8 mouse cellular contexts compared by ENCODE assay signal in the genomic region with DNA sequence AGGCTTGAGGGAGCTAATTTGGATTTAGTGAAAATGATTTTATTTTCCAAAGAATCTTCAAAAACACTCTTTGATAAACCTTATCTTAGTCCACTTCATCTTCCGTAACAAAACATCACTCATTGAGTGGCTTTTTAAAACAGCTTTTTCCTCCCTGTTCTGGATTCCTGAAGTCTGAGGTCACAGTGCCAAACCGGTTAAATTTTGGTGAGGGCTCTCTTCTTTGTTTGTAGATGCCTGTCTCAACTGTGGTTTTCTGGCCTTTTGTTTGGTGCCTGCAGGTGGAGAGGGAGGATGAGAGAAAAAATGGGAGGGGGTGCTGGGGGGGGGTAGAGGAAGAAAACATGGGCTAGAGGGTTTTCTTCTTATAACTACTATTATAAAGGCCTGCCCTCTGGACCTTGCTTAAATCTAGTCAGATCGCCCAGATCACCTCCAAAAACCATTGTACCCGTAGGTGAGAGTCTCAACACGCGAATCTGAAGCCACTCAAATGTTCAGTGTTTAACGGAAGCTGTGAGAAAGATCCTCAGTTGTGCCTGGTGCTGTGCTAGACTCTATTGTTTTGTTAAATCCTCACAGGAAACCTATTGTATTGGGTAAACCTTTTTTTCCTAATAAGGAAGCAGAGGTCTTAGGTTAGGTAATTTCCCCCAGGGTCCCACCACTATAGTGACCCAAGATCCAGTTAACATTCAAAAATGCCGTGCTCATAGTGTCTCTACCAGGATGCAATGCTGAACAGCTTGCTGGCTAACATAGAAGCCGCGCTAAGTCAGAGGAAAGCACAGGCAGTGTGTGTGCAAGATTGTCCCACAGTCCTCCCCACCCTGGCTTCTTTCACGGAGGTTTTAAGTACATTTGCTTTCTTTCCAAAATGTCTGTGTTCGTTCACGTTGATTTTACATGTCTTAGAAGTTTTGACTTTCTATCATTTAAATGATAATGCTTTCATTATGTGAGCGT. TPM values are rescaled to one million over a fixed set of nuclear protein-coding genes. Genes with fewer than 3 reads are reported as not detected.
DNase-seq lines count a peak whose midpoint lies in the region; ATAC-seq and TF ChIP-seq lines count a peak whose summit lies in the region.

No protein-coding gene starts in this region.

- no peak for DNase-seq in intestine, embryonic 14.5 days (ENCODE audit: low spot score)
- DNase-seq in ZHBTc4 (ENCODE audit: low read depth, low spot score): peak; percentile 75
- peak; percentile 18 to 65 for DNase-seq in spleen, postnatal 4 days (ENCODE audit: low spot score in 2 of 2)
- DNase-seq in gastrocnemius, adult 8-10 months (ENCODE audit: low spot score in 2 of 2): no peak
- no peak for DNase-seq in urinary bladder, postnatal 4 days (ENCODE audit: low spot score in 2 of 2)

- no peak for ATAC-seq in intestine, embryonic 14.5 days (replicated peaks; ENCODE audit: low FRiP score, low TSS enrichment, low read depth)
- ATAC-seq in intestine, postnatal 0 days: no peak
- ATAC-seq in granulocyte monocyte progenitor cell, adult 5-6 weeks (replicated peaks; ENCODE audit: poor library complexity, severe bottlenecking): peak; percentile 63
- 0 out of 2 replicates have a peak, but pooled peaks have one; percentile 30 for ATAC-seq in liver, embryonic 16.5 days (ENCODE audit: low read depth)

- no peaks in the 10 kb centered on the region for H3K9me3 ChIP-seq in intestine, embryonic 14.5 days (ENCODE audit: control insufficient read depth, low read length)
- H3K9me3 ChIP-seq in intestine, postnatal 0 days (ENCODE audit: control insufficient read depth): no peaks in the 10 kb centered on the region
- no peaks in the 10 kb centered on the region for H3K9me3 ChIP-seq in liver, embryonic 16.5 days (replicated peaks; ENCODE audit: control insufficient read depth, low read length)

- H3K27me3 ChIP-seq in intestine, embryonic 14.5 days (replicated peaks; ENCODE audit: control insufficient read depth, insufficient read depth, low read length): no peaks in the 10 kb centered on the region
- H3K27me3 ChIP-seq in intestine, postnatal 0 days (replicated peaks; ENCODE audit: control insufficient read depth, insufficient read depth, low read length): no peaks in the 10 kb centered on the region
- H3K27me3 ChIP-seq in liver, embryonic 16.5 days (ENCODE audit: control insufficient read depth, insufficient read depth, low read depth, low read length): no peaks in the 10 kb centered on the region

- no peak for TF ChIP-seq CTCF in intestine, postnatal 0 days (IDR thresholded peaks at IDR 0.05; ENCODE audit: low read depth)

- H3K4me1 ChIP-seq in intestine, embryonic 14.5 days (replicated peaks; ENCODE audit: control insufficient read depth, insufficient read depth, low read length): peaks cover 27% of the 10 kb centered on the region
- no peaks in the 10 kb centered on the region for H3K4me1 ChIP-seq in intestine, postnatal 0 days (replicated peaks; ENCODE audit: control insufficient read depth, insufficient read depth, low read length)
- H3K4me1 ChIP-seq in liver, embryonic 16.5 days (ENCODE audit: control insufficient read depth, low read depth, low read length): peaks cover 43% of the 10 kb centered on the region

- peak overlapping the region; percentile 25 for H3K4me2 ChIP-seq in intestine, embryonic 14.5 days (ENCODE audit: low read length)
- H3K4me2 ChIP-seq in intestine, postnatal 0 days (replicated peaks; ENCODE audit: low read depth): no peak overlapping the region; the same call in 1 of the 2 replicates
- peak overlapping the region; percentile 63 for H3K4me2 ChIP-seq in liver, embryonic 16.5 days (ENCODE audit: low read depth, low read length)

- WGBS in intestine, embryonic 14.5 days: 35% methylated on average over 14 of the region's 14 CpGs
- 49% methylated on average over 14 of the region's 14 CpGs for WGBS in intestine, postnatal 0 days
- WGBS in liver, embryonic 16.5 days (ENCODE audit: insufficient replicate concordance): 12% methylated on average over 14 of the region's 14 CpGs

- H3K27ac ChIP-seq in intestine, embryonic 14.5 days (ENCODE audit: low read depth): no peak overlapping the region; the same call in 1 of the 2 replicates
- H3K27ac ChIP-seq in intestine, postnatal 0 days (ENCODE audit: low read depth, low read length): no peak overlapping the region
- peak overlapping the region; percentile 72 for H3K27ac ChIP-seq in liver, embryonic 16.5 days (ENCODE audit: low read length)

- H3K36me3 ChIP-seq in intestine, embryonic 14.5 days (ENCODE audit: control insufficient read depth, insufficient read depth, low read length): no peaks in the 10 kb centered on the region
- H3K36me3 ChIP-seq in intestine, postnatal 0 days (ENCODE audit: control insufficient read depth, insufficient read depth): no peaks in the 10 kb centered on the region
- H3K36me3 ChIP-seq in liver, embryonic 16.5 days (ENCODE audit: control insufficient read depth, insufficient read depth): no peaks in the 10 kb centered on the region

- 0 out of 2 replicates have a peak overlapping the region, but pooled peaks have one; percentile 10 for H3K9ac ChIP-seq in intestine, embryonic 14.5 days (ENCODE audit: low read length)
- no peak overlapping the region for H3K9ac ChIP-seq in intestine, postnatal 0 days (ENCODE audit: low read depth, low read length)
- H3K9ac ChIP-seq in liver, embryonic 16.5 days (ENCODE audit: low read depth, low read length): peak overlapping the region; percentile 29

- no peak overlapping the region for H3K4me3 ChIP-seq in intestine, embryonic 14.5 days (ENCODE audit: low read depth, low read length)
- H3K4me3 ChIP-seq in intestine, postnatal 0 days (ENCODE audit: low read depth, low read length): no peak overlapping the region
- H3K4me3 ChIP-seq in liver, embryonic 16.5 days (ENCODE audit: low read depth, low read length): peak overlapping the region; percentile 35

RNA-seq across cellular contexts. Expression of a gene that starts 5.0 kb away (rescaled TPM):
- polyA plus RNA-seq in intestine, embryonic 14.5 days (2014; fragmentation: Nextera tagmentation; extraction: Ambion mirVana): 21.9 and 23.6 TPM in 2 replicates
- polyA plus RNA-seq in intestine, postnatal 0 days (2015; fragmentation: Nextera tagmentation; extraction: Ambion mirVana): 8.2 and 8.9 TPM in 2 replicates
- 28.1 and 41.6 TPM in 2 replicates for total RNA-seq in granulocyte monocyte progenitor cell, adult 5-6 weeks (2014; fragmentation: Nextera tagmentation)
- total RNA-seq in granulocyte monocyte progenitor cell, adult 5-6 weeks (2017): 36.3 and 40.0 TPM in 2 replicates
- 8.3 and 8.7 TPM in 2 replicates for polyA plus RNA-seq in liver, embryonic 16.5 days (2015; fragmentation: Nextera tagmentation; extraction: Ambion mirVana)
- 1 to 10 TPM; 3.3 to 6.1 (median 4.2) TPM for total RNA-seq in gastrocnemius, adult 8-10 months (2022)

Comparison
In these comparisons a context has a peak if more than half of its experiments do, and no peak if none do; other contexts are left out.
1. ATAC-seq: peak in granulocyte monocyte progenitor cell, adult 5-6 weeks (single experiment) and liver, embryonic 16.5 days (single experiment); none in intestine, embryonic 14.5 days (single experiment) and intestine, postnatal 0 days (single experiment).
2. DNase-seq: peak in ZHBTc4 (single experiment) and spleen, postnatal 4 days (2 of 2); none in intestine, embryonic 14.5 days (single experiment), gastrocnemius, adult 8-10 months (0 of 2) and urinary bladder, postnatal 4 days (0 of 2).